Mouse (Mus musculus) lung, postnatal 0 days (tissue): ENCODE results near the gene Sae1.

Experiments
- CTCF ChIP-seq: IDR thresholded peaks from 2 replicates; pipeline ENCODE4 v1.5.1; 2016; ENCODE audit warnings: antibody characterized with exemption, mild to moderate bottlenecking
- EP300 ChIP-seq: IDR thresholded peaks from 2 replicates; pipeline ENCODE4 v1.6.1; 2016; ENCODE audit warnings: antibody characterized with exemption, mild to moderate bottlenecking, control low read depth

DNA sequence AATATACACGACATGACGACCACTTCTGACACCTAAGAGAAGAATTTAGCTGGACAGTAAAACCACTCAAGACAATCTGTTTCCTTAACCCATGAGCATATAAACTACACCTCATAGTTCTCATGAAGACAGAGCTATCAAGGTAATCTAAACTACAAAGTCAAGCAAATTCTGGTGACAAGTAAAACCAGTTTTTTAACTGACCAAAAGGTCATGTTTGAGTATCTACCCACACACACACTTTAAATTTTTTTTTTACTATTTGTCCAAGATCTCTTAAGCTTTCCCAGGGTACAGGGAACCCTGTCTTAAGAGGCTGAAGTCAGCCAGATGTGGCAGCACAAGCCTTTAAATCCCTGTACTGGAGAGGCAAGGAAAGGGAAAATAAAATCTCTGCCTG lies 18.8 kb downstream of the Sae1 start:
- TF ChIP-seq CTCF, result no peak
- peak; percentile 92 for TF ChIP-seq EP300
